Mouse (Mus musculus): ENCODE measurements at regions not wholly inside any gene's neighbourhood (a gene's known extent, or its start where the extent isn't known, plus 50 kb on each side); places are given as distances from the start of the nearest gene placed in this dataset.

- DNase-seq (ENCODE audit: low spot score) (no peak), ATAC-seq (ENCODE audit: low FRiP score) (no peak)
- Histone ChIP-seq H3K9me3 (ENCODE audit: low read length) (no peaks in the 10 kb centered on the region), H3K9ac (replicated peaks; ENCODE audit: low read length, poor library complexity, severe bottlenecking) (no peak overlapping the region), H3K4me2 (ENCODE audit: low read depth, low read length, poor library complexity, severe bottlenecking) (no peak overlapping the region), H3K4me1 (ENCODE audit: insufficient read depth, low read length) (no peaks in the 10 kb centered on the region), H3K36me3 (ENCODE audit: insufficient read depth, low read length) (no peaks in the 10 kb centered on the region), H3K27ac (ENCODE audit: low read depth, low read length) (no peak overlapping the region), H3K27me3 (ENCODE audit: insufficient read depth, low read length) (no peaks in the 10 kb centered on the region), H3K4me3 (ENCODE audit: low read depth, low read length) (no peak overlapping the region)
- 70% methylated on average over 1 of the region's 1 CpGs for WGBS
- no peak for TF ChIP-seq CTCF (IDR thresholded peaks at IDR 0.05)
These were observed 458.8 kb upstream of the 1700008P02Rik start for GRCm38 (mm10) chr3:7079073-7079472.

GRCm38 (mm10) chr3:7076850-7077249 is 456.6 kb upstream of the 1700008P02Rik start:
- ATAC-seq (ENCODE audit: low FRiP score) = no peak
- WGBS = 59% methylated on average over 3 of the region's 3 CpGs

GRCm38 (mm10) chr3:7074488-7074887 is 454.2 kb upstream of the 1700008P02Rik start:
- no peak overlapping the region for H3K27ac ChIP-seq (ENCODE audit: low read depth, low read length)
- H3K36me3 ChIP-seq (ENCODE audit: insufficient read depth, low read length) = no peaks in the 10 kb centered on the region
- H3K27me3 ChIP-seq (ENCODE audit: insufficient read depth, low read length) = no peaks in the 10 kb centered on the region
- no peak for TF ChIP-seq CTCF (IDR thresholded peaks at IDR 0.05)
- no peaks in the 10 kb centered on the region for H3K9me3 ChIP-seq (ENCODE audit: low read length)
- no peaks in the 10 kb centered on the region for H3K4me1 ChIP-seq (ENCODE audit: insufficient read depth, low read length)
- no peak overlapping the region for H3K4me3 ChIP-seq (ENCODE audit: low read depth, low read length)
- no peak overlapping the region for H3K9ac ChIP-seq (replicated peaks; ENCODE audit: low read length, poor library complexity, severe bottlenecking)
- DNase-seq (ENCODE audit: low spot score) = no peak
- WGBS = 61% methylated on average over 2 of the region's 2 CpGs
- no peak for ATAC-seq (ENCODE audit: low FRiP score)
- no peak overlapping the region for H3K4me2 ChIP-seq (ENCODE audit: low read depth, low read length, poor library complexity, severe bottlenecking)

More at GRCm38 (mm10) chr3:7076850-7077249, 456.6 kb upstream of the 1700008P02Rik start:
- Histone ChIP-seq H3K9me3 (ENCODE audit: low read length) (no peaks in the 10 kb centered on the region), H3K9ac (replicated peaks; ENCODE audit: low read length, poor library complexity, severe bottlenecking) (no peak overlapping the region), H3K27me3 (ENCODE audit: insufficient read depth, low read length) (no peaks in the 10 kb centered on the region), H3K27ac (ENCODE audit: low read depth, low read length) (no peak overlapping the region), H3K4me2 (ENCODE audit: low read depth, low read length, poor library complexity, severe bottlenecking) (no peak overlapping the region), H3K36me3 (ENCODE audit: insufficient read depth, low read length) (no peaks in the 10 kb centered on the region), H3K4me3 (ENCODE audit: low read depth, low read length) (no peak overlapping the region), H3K4me1 (ENCODE audit: insufficient read depth, low read length) (no peaks in the 10 kb centered on the region)
- TF ChIP-seq CTCF (IDR thresholded peaks at IDR 0.05) = no peak
- DNase-seq (ENCODE audit: low spot score) = no peak

- Histone ChIP-seq H3K36me3 (ENCODE audit: insufficient read depth, low read length) (no peaks in the 10 kb centered on the region), H3K9me3 (ENCODE audit: low read length) (no peaks in the 10 kb centered on the region), H3K4me2 (ENCODE audit: low read depth, low read length, poor library complexity, severe bottlenecking) (no peak overlapping the region), H3K27me3 (ENCODE audit: insufficient read depth, low read length) (no peaks in the 10 kb centered on the region), H3K4me1 (ENCODE audit: insufficient read depth, low read length) (no peaks in the 10 kb centered on the region), H3K9ac (replicated peaks; ENCODE audit: low read length, poor library complexity, severe bottlenecking) (no peak overlapping the region), H3K27ac (ENCODE audit: low read depth, low read length) (no peak overlapping the region), H3K4me3 (ENCODE audit: low read depth, low read length) (no peak overlapping the region)
- no peak for TF ChIP-seq CTCF (IDR thresholded peaks at IDR 0.05)
- no peak for ATAC-seq (ENCODE audit: low FRiP score)
- DNase-seq (ENCODE audit: low spot score) = no peak
- WGBS = 56% methylated on average over 2 of the region's 2 CpGs
These were observed 421.3 kb upstream of the 1700008P02Rik start for GRCm38 (mm10) chr3:7041372-7042057.

GRCm38 (mm10) chr3:7035833-7036232 is 415.6 kb upstream of the 1700008P02Rik start:
- Histone ChIP-seq H3K27me3 (ENCODE audit: insufficient read depth, low read length) (no peaks in the 10 kb centered on the region), H3K9ac (replicated peaks; ENCODE audit: low read length, poor library complexity, severe bottlenecking) (no peak overlapping the region), H3K4me2 (ENCODE audit: low read depth, low read length, poor library complexity, severe bottlenecking) (no peak overlapping the region), H3K4me3 (ENCODE audit: low read depth, low read length) (no peak overlapping the region), H3K36me3 (ENCODE audit: insufficient read depth, low read length) (no peaks in the 10 kb centered on the region), H3K4me1 (ENCODE audit: insufficient read depth, low read length) (no peaks in the 10 kb centered on the region), H3K9me3 (ENCODE audit: low read length) (no peaks in the 10 kb centered on the region), H3K27ac (ENCODE audit: low read depth, low read length) (no peak overlapping the region)
- ATAC-seq (ENCODE audit: low FRiP score) (no peak), DNase-seq (ENCODE audit: low spot score) (no peak)
- TF ChIP-seq CTCF (IDR thresholded peaks at IDR 0.05) = no peak
- 46% methylated on average over 2 of the region's 2 CpGs for WGBS

- peak; percentile 96 for TF ChIP-seq CTCF (IDR thresholded peaks at IDR 0.05)
These were observed 407.6 kb upstream of the 1700008P02Rik start for GRCm38 (mm10) chr3:7027845-7028244.

More at GRCm38 (mm10) chr3:7027845-7028244, 407.6 kb upstream of the 1700008P02Rik start:
- H3K4me1 ChIP-seq (ENCODE audit: insufficient read depth, low read length) = no peaks in the 10 kb centered on the region
- no peak overlapping the region for H3K4me3 ChIP-seq (ENCODE audit: low read depth, low read length)
- no peak overlapping the region for H3K4me2 ChIP-seq (ENCODE audit: low read depth, low read length, poor library complexity, severe bottlenecking)
- H3K9ac ChIP-seq (replicated peaks; ENCODE audit: low read length, poor library complexity, severe bottlenecking) = no peak overlapping the region
- DNase-seq (ENCODE audit: low spot score) = peak; percentile 79
- peak; percentile 90 for ATAC-seq (ENCODE audit: low FRiP score)
- H3K36me3 ChIP-seq (ENCODE audit: insufficient read depth, low read length) = no peaks in the 10 kb centered on the region
- H3K9me3 ChIP-seq (ENCODE audit: low read length) = no peaks in the 10 kb centered on the region
- H3K27me3 ChIP-seq (ENCODE audit: insufficient read depth, low read length) = no peaks in the 10 kb centered on the region
- WGBS = 12% methylated on average over 5 of the region's 5 CpGs
- H3K27ac ChIP-seq (ENCODE audit: low read depth, low read length) = no peak overlapping the region

Measured in midbrain, postnatal 0 days (tissue).